Mouse (Mus musculus): ENCODE measurements around the gene Zcchc4.
"Not testable (repeated sequence)": the region's sequence is repeated elsewhere in the genome, so short reads cannot be mapped to it uniquely, and the experiment has no call there.

Gene Zcchc4

GRCm38 (mm10) chr5:52775237-52775636 is at the start of gene Zcchc4:
Gene Zcchc4 (plus strand): TSS chr5:52775409.
- no peak for DNase-seq (ENCODE audit: low read depth, low spot score)

- no peak for DNase-seq (ENCODE audit: low read depth, low spot score)
Observed at GRCm38 (mm10) chr5:52727747-52728146, 47.5 kb upstream of the Zcchc4 start.

DNA sequence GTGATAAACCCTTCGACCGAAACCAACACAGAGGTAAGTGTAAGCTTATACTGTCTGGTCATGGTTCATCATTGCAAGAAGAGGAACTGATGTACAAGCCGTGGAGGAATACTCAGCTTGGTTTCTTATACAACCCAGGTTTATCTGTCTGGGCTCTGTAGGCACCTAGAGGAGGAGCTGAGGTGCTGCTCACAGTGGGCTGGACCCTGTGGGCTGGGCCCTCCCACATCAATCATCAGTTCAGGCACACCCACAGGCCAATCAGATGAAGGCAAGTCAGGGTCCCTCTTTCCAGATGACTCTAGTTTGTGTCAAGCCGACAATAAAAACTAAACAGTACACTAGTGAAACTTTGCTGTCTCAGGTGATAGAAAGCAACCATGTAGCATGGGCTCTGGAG is 42.4 kb upstream of the Zcchc4 start:
- DNase-seq (ENCODE audit: low read depth, low spot score): no peak

DNA sequence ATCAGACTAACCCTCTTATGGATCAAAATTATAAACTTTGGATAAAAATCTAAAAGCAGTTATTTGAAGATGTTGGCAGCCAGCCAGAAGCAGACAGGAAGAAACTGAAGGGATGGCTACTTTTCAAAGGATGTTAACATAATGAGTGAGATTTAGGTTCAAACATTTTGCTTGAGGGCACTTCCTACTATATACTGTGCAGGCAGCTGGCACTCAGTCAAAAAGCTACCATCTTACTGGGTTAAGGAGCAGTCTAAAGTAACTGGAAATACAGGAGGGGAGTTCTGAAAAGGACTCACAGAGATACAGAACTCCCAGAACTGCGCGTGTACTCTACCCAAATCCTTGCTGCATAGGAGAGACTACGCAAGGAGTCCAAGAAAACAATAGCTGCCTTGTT is 39.2 kb upstream of the Zcchc4 start:
- no peak for DNase-seq (ENCODE audit: low read depth, low spot score)

GRCm38 (mm10) chr5:52741391-52742111 is 33.7 kb upstream of the Zcchc4 start, which contains the start of gene Pi4k2b:
Gene Pi4k2b (plus strand): TSS chr5:52741574.
- DNase-seq (ENCODE audit: low read depth, low spot score): no peak

- no peak for DNase-seq (ENCODE audit: low read depth, low spot score)
Observed at GRCm38 (mm10) chr5:52742112-52742813, 32.9 kb upstream of the Zcchc4 start.

GRCm38 (mm10) chr5:52743231-52743630 is 32.0 kb upstream of the Zcchc4 start:
- DNase-seq (ENCODE audit: low read depth, low spot score): no peak

- no peak for DNase-seq (ENCODE audit: low read depth, low spot score)
Observed at GRCm38 (mm10) chr5:52746920-52747319, 28.3 kb upstream of the Zcchc4 start.

DNA sequence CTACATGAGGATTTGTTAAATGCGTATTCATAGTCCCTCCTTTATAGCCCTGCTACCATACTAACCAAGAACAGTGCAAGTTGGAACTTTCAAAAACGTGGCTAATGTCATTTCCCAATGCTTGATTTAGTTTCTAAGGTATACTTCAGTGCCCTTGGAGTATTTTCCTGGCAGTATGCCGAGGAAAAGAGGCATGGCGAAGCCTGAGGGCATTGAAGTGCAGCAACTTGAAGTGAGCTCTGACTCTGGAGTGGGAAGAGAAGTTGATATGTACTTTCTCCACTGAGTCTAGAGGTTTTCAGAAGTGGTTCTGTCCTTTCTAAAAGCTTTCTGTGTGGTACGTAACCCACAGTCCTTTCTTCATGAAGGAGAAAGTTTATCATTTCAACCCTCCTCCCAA is 26.5 kb upstream of the Zcchc4 start:
- DNase-seq (ENCODE audit: low read depth, low spot score): no peak

- no peak for DNase-seq (ENCODE audit: low read depth, low spot score)
Observed at GRCm38 (mm10) chr5:52753146-52753545, 22.1 kb upstream of the Zcchc4 start.

DNA sequence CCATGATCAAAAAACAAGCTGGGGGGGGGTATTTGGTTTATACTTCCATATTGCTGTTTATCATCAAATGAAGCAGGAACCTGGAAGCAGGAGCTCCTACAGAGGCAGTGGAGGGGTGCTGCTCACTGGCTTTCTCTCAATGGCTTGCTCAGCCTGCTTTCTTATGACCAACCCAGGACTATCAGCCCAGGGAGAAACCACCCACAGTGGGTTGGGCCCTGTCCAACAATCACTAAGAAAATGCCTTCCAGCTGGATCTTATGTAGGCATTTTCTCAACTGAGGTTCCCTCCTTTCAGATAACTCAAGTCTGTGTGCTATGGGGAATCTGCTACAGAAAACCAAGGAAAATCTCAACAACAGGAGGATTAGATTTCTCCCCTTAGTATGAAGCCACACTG is 21.0 kb upstream of the Zcchc4 start:
- DNase-seq (ENCODE audit: low read depth, low spot score): no peak

DNA sequence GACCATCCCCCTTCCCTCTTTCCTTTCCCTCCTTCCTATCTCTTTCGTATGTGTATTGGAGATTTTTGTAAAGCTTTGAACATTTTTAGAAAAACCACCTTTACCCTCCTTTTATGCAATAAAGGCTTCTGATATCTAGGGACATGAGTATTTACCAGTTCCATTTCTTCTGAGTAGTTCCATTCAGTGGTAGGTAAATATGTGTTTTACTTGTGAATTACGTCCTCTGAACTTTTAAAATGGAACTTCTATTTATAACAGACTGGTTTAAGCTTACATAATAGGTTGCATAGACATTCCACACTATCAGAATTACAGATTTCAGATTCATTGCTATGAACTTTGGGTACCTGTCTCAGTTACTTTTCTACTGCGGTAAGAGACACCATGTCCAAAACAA is 19.9 kb upstream of the Zcchc4 start:
- DNase-seq (ENCODE audit: low read depth, low spot score): no peak

GRCm38 (mm10) chr5:52755989-52756388 is 19.2 kb upstream of the Zcchc4 start:
- DNase-seq (ENCODE audit: low read depth, low spot score): no peak

GRCm38 (mm10) chr5:52762586-52762985 is 12.6 kb upstream of the Zcchc4 start:
- DNase-seq (ENCODE audit: low read depth, low spot score): no peak

DNA sequence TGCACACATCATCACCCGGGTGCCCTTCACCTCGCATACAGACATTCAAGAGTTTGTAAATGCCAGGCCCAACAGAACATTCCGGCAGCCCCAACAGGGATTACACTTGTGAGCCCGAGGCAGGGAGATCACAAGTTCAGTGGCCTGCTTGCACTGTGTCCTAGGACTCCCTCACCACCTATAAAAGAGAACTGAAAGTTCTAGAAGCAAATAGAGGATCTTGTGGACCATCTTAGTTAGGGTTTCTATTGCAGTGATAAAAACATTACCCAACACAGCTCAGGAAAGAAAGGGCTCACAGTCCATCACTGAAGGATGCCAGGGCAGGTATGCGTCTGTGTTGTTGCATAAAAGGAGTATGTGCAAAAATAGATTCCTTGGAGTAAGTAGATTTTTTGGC is 942 bp upstream of the Zcchc4 start:
- no peak for DNase-seq (ENCODE audit: low read depth, low spot score)

- DNase-seq (ENCODE audit: low read depth, low spot score): not testable (repeated sequence)
Observed at GRCm38 (mm10) chr5:52776466-52777354, 1.5 kb downstream of the Zcchc4 start.

DNA sequence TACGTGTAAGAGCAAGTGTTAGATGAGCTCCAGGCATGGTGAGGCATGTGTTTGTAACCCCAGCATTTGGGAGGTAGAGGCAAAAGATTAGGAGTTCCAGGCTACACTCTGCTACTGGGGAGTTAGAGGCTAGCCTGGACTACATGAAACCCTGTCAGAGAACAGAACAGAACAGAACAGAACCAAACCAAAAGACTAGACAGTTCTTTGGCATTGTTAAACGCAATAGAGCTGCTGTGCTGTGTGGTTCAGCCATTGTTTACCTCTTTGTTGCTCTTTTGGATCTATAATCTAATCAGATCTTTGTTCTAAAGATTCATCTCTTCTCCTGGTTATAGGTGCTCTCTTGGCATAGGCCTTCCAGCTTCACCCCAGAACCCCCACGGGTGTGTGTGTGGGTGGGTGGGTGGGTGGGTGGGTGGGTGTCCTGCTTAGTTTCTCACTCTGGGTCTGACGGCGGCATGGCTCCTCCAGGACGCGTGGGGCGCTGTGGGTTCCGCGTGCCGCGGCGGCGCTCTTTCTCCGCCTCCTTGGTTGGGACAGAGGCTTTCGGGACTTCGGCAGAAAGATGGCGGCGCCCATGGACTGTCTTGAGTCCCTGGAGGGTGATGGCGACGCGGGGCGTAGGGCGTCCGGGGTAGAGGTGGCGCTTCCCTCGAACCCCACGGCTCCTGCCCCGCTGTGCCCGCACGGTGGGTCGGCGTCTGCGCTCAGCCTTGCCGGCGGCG is 7.5 kb downstream of the Zcchc4 start:
- DNase-seq (ENCODE audit: low read depth, low spot score): peak; percentile 63

DNA sequence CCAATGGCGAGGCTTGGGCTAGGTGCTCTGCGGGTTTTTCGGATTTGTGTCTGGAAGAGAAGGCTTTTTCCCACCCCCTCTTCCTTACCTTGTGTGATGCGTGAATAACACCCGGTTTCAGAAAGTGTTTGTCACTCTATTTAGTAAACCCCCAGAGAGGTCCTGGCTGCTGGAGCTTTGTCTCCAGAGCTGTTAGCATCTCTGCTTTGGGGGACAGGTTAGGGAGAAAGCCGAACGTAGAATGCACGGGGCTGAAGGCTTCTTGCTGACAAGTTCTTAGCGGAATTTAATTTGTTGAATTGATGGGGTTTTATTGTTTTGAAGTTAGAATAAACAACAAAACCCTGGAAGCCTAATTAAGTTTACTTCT is 8.0 kb downstream of the Zcchc4 start:
- DNase-seq (ENCODE audit: low read depth, low spot score): peak; percentile 9

- DNase-seq (ENCODE audit: low read depth, low spot score): no peak
Observed at GRCm38 (mm10) chr5:52783957-52784356, 8.7 kb downstream of the Zcchc4 start.

GRCm38 (mm10) chr5:52786556-52787322 is 11.5 kb downstream of the Zcchc4 start:
- no peak for DNase-seq (ENCODE audit: low read depth, low spot score)

DNA sequence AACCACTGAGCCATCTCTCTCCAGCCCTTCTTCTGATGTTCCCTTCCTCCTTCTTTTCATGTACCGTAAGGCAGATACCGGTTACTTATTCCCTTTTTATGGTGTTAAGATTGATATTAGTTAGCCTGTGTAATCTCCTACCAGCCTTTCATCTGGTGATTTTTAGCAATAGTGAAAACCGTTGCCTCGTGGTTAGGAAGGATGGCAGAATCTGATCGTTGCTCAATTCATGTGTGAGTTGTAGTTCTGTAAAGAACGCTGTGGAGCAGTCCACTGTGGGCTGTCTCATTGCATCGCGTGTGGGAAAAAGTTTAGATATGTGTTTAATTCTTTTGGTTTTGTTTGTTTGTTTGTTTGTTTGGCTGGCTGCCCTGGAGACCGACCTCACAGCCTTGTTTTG is 18.0 kb downstream of the Zcchc4 start:
- DNase-seq (ENCODE audit: low read depth, low spot score): no peak
